Mouse (Mus musculus) lung, postnatal 0 days (tissue): ENCODE data around the gene Srsf10. TPM values are rescaled to one million over a fixed set of nuclear protein-coding genes. Genes with fewer than 3 reads are reported as not detected.

Experiments
- ATAC-seq: fragments of 200-750 bp; cut with Nextera tagmentation; 2 replicates; pipeline ENCODE4 v1.8.0; 2017; ENCODE audit warnings: moderate library complexity
- DNase-seq: peaks from one replicate; pipeline ENCODE4 v3.0.0-alpha.2; 2016; ENCODE audit warnings: low spot score
- H3K27ac ChIP-seq: fragments of 300-500 bp; sonication (generic); 2 replicates; pipeline ENCODE4 v1.5.1; 2014; ENCODE audit warnings: antibody characterized with exemption, mild to moderate bottlenecking, low read length, mixed read lengths
- H3K27me3 ChIP-seq: fragments of 300-500 bp; sonication (generic); replicated peaks from 2 replicates; pipeline ENCODE4 v1.6.1; 2014; ENCODE audit warnings: low read length, mixed read lengths; ENCODE audit not compliant: insufficient read depth
- H3K36me3 ChIP-seq: fragments of 300-500 bp; sonication (generic); 2 replicates; pipeline ENCODE4 v1.6.1; 2014; ENCODE audit warnings: low read length, mixed read lengths; ENCODE audit not compliant: insufficient read depth
- H3K4me1 ChIP-seq: fragments of 300-500 bp; sonication (generic); 2 replicates; pipeline ENCODE4 v1.6.1; 2014; ENCODE audit warnings: antibody characterized with exemption, low read depth, low read length, mixed read lengths; ENCODE audit not compliant: insufficient read depth
- H3K4me2 ChIP-seq: fragments of 300-500 bp; sonication (generic); replicated peaks from 2 replicates; pipeline ENCODE4 v1.6.1; 2014; ENCODE audit warnings: low read depth, mild to moderate bottlenecking, low read length, moderate library complexity, mixed read lengths
- H3K4me3 ChIP-seq: fragments of 300-500 bp; sonication (generic); 2 replicates; pipeline ENCODE4 v1.5.1; 2014; ENCODE audit warnings: low read depth, low read length
- H3K9ac ChIP-seq: fragments of 300-500 bp; sonication (generic); replicated peaks from 2 replicates; pipeline ENCODE4 v1.6.1; 2014; ENCODE audit warnings: low read depth, mild to moderate bottlenecking
- H3K9me3 ChIP-seq: fragments of 300-500 bp; sonication (generic); 2 replicates; pipeline ENCODE4 v1.6.1; 2016; ENCODE audit warnings: low read length, mixed read lengths
- CTCF ChIP-seq: IDR thresholded peaks from 2 replicates; pipeline ENCODE4 v1.5.1; 2016; ENCODE audit warnings: antibody characterized with exemption, mild to moderate bottlenecking
- EP300 ChIP-seq: IDR thresholded peaks from 2 replicates; pipeline ENCODE4 v1.6.1; 2016; ENCODE audit warnings: antibody characterized with exemption, mild to moderate bottlenecking, control low read depth
- WGBS: fragments of 180-500 bp; shearing (Covaris S2); extraction: QIAGEN DNeasy Blood & Tissue Kit; methylation state at CpG from one replicate; pipeline ENCODE4 v1.1.7; 2014; 5-methylcytosine and 5-hydroxymethylcytosine counted together
- polyA plus RNA-seq: library from polyadenylated mRNA; unstranded; fragments of >200 nt; fragmentation: Nextera tagmentation; extraction: Ambion mirVana; gene quantifications from 2 replicates; pipeline ENCODE4 v1.2.1, GENCODE M21; 2015

The Srsf10 gene
- polyA plus RNA-seq, 1 experiment from 2014 or later: 153 TPM

DNA sequence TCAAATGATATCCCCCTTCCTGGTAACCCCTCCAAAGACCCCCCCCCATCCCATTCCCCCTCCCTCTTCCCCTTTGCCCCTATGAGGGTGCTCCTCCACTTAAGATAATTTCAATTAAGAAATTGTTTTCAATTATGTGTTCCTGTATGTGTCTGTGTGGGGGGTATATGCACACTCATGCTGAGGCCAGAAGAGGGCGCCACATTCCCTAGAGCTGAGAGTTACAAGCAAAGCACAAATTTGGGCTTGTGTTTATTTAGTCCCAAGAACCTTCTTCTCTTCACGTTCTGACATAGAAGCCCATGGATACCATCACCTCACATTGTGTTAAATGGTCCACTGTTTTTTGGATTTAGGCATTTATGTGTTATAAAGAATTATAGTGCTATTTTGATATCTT lies 32.2 kb upstream of the Srsf10 start:
- H3K36me3 ChIP-seq: no peaks in the 10 kb centered on the region
- H3K27ac ChIP-seq: no peak overlapping the region
- H3K4me1 ChIP-seq: no peaks in the 10 kb centered on the region; the same call in 1 of the 2 replicates
- no peaks in the 10 kb centered on the region for H3K9me3 ChIP-seq
- ATAC-seq: 0 out of 2 replicates have a peak, but pooled peaks have one; percentile 34
- WGBS: 40% methylated on average over 2 of the region's 2 CpGs
- H3K4me2 ChIP-seq: no peak overlapping the region
- no peak overlapping the region for H3K4me3 ChIP-seq
- H3K9ac ChIP-seq: no peak overlapping the region
- TF ChIP-seq CTCF: peak; percentile 83
- TF ChIP-seq EP300: no peak
- H3K27me3 ChIP-seq: no peaks in the 10 kb centered on the region
- DNase-seq: peak; percentile 72

DNA sequence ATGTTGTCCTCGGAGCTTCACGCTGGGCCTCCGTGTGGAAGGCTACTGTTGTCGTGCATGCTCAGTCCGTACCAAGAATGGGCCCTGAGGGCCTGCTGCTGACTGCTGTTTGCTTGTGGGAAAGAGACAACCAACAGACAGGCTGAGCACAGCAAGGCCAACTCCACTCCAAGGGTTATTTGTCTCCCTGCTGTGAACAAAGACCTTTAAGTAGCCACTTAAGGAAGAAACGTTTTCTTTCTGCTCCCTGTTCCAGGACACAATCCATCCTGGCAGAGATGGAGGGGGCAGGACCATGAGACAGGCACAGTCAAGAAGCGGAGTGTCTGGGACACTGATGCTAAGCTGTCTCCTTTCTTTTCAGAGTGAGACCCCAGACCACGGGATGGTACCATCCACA lies 31.3 kb upstream of the Srsf10 start:
- no peak overlapping the region for H3K9ac ChIP-seq
- H3K4me2 ChIP-seq: no peak overlapping the region
- WGBS: 34% methylated on average over 8 of the region's 8 CpGs
- TF ChIP-seq EP300 (no peak), CTCF (no peak)
- no peak overlapping the region for H3K4me3 ChIP-seq
- no peaks in the 10 kb centered on the region for H3K27me3 ChIP-seq
- ATAC-seq (no peak), DNase-seq (no peak)
- H3K36me3 ChIP-seq: no peaks in the 10 kb centered on the region
- H3K9me3 ChIP-seq: no peaks in the 10 kb centered on the region
- peaks cover 7% of the 10 kb centered on the region; the same call in 1 of the 2 replicates for H3K4me1 ChIP-seq
- no peak overlapping the region for H3K27ac ChIP-seq

DNA sequence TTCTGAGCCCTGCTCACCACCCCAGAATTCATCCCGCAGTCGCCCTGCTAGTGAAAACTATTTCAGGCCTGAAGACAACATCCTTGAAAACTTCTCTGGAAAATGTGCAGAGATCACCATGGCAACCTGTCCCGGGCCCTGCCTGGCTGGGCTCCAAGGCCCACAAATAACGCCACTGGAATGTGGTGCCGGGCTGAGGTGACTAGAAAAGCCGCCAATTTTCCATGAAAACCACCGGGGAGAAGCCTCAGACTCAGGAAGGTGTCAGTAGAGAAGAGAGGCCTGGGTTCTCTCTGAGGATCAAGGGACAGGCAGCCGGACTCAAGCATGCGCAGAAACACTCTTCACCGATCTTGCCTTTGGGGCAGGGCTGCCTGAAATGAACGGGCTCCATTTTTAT lies 27.1 kb upstream of the Srsf10 start:
- TF ChIP-seq CTCF (no peak), EP300 (peak; percentile 76)
- Histone ChIP-seq H3K9ac (no peak overlapping the region), H3K9me3 (no peaks in the 10 kb centered on the region), H3K4me1 (peaks cover 7% of the 10 kb centered on the region; the same call in 1 of the 2 replicates), H3K27ac (peak overlapping the region; percentile 84), H3K4me3 (no peak overlapping the region), H3K27me3 (no peaks in the 10 kb centered on the region), H3K4me2 (peak overlapping the region; percentile 30; the same call in 1 of the 2 replicates), H3K36me3 (no peaks in the 10 kb centered on the region)
- 15% methylated on average over 11 of the region's 11 CpGs for WGBS
- ATAC-seq (peak; percentile 81), DNase-seq (peak; percentile 95)

DNA sequence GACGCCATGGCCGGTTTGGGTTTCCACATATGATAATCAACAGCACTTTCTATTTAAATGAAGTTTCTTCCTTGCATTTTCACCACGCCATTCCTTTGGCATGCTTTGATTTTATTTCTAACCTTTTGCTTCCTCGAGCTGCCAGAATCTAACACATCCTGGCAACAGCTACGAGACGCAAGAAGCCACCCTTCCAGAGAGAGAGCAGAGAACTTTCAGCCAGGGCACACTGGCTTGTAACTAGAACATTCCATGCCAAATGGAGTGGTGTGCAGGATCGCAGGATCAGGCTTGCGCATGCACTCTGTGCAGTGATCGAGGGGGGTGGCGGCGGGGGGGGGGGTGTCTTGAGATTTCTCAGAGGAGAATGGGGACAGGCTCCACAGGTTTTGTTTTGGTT lies 23.5 kb upstream of the Srsf10 start:
- no peak overlapping the region for H3K4me2 ChIP-seq
- no peaks in the 10 kb centered on the region for H3K9me3 ChIP-seq
- peaks cover 7% of the 10 kb centered on the region; the same call in 1 of the 2 replicates for H3K4me1 ChIP-seq
- H3K9ac ChIP-seq: no peak overlapping the region
- H3K36me3 ChIP-seq: no peaks in the 10 kb centered on the region
- peak; percentile 89 for DNase-seq
- TF ChIP-seq EP300 (no peak), CTCF (no peak)
- peak; percentile 74 for ATAC-seq
- H3K27me3 ChIP-seq: no peaks in the 10 kb centered on the region
- WGBS: 33% methylated on average over 11 of the region's 11 CpGs
- H3K4me3 ChIP-seq: no peak overlapping the region
- peak overlapping the region; percentile 82 for H3K27ac ChIP-seq

DNA sequence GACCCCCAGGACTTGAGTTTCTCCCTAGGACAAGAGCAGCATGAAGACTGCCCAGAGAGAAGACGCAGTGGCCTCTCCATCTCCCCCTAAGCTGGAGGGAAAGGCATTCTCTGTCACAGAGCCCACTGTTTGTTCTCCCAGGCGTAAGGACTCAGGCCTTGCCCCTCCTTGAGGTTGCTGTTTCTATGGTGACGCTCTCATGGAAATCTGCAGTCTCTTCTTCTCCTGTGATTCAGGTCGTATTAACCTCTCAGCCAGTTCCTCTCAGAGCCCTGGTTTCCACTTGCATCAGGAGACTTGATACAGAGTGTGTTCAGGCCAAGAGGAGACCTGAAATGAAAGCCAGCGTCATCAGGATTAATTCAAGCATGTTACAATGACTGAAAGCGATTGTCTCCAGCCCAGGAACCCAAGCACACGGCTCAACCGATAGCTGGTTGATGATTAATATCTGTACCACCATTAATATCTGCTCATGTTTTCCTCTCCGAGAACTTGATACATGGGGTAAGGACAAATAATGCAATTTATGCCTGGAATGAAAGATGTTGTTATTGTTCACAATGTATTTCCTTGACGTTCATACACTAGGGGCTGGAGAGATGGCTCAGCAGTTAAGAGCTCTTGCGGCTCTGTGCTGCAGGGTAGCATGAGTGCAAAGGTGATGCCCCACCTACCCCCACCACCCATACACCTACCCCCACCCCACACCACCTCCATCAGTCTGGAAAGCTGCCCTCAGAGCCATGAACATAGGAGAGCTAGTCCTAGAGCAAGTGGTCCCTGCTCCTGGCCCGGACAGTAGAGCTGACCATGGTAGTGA lies 22.0 kb upstream of the Srsf10 start:
- Histone ChIP-seq H3K9ac (no peak overlapping the region), H3K4me3 (no peak overlapping the region), H3K9me3 (no peaks in the 10 kb centered on the region), H3K4me2 (no peak overlapping the region), H3K4me1 (peaks cover 6% of the 10 kb centered on the region; the same call in 1 of the 2 replicates), H3K36me3 (no peaks in the 10 kb centered on the region), H3K27me3 (no peaks in the 10 kb centered on the region), H3K27ac (0 out of 2 replicates have a peak overlapping the region, but pooled peaks have one; percentile 38)
- 50% methylated on average over 12 of the region's 12 CpGs for WGBS
- ATAC-seq: peak; percentile 44
- DNase-seq: peak; percentile 74
- TF ChIP-seq EP300 (no peak), CTCF (no peak)

DNA sequence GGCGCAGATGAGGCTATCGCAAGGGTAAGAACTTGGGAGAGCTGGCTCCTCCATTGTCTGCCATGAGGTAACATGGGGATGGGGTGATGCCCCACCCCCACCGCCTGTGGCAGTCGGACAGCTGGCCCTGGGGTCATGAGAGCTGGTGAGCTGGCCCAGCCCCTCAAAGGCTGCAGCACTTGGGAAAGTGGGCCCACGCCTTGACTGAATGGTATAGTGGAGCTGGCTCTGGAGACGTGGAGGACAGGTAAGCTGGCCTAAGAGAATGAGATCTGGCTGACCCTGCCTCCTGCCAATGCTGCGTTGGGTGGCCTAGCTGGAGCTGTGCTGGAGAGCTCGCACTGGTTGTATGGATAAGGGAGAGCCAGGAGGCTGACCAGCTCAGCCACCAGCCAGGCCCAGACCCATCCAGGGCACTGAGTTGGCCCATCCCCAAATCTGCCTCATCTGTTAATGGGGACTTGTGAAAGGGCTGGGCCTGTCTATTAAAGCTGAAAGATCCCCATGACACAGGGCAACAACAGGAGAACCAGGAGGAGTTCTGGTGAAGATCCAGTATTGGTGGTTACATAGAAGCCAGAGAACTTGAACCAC lies 21.3 kb upstream of the Srsf10 start:
- H3K27ac ChIP-seq: no peak overlapping the region
- no peak for ATAC-seq
- H3K36me3 ChIP-seq: no peaks in the 10 kb centered on the region
- no peak overlapping the region for H3K9ac ChIP-seq
- no peak overlapping the region for H3K4me3 ChIP-seq
- no peaks in the 10 kb centered on the region for H3K27me3 ChIP-seq
- 69% methylated on average over 8 of the region's 8 CpGs for WGBS
- DNase-seq: no peak
- no peaks in the 10 kb centered on the region for H3K4me1 ChIP-seq
- H3K9me3 ChIP-seq: no peaks in the 10 kb centered on the region
- H3K4me2 ChIP-seq: no peak overlapping the region
- TF ChIP-seq EP300 (no peak), CTCF (no peak)
